Mouse (Mus musculus): ENCODE data around the gene Nudt5.
A peak's percentile ranks its signal among the peaks of the same experiment; 100 is the strongest.

Nudt5 gene

DNA sequence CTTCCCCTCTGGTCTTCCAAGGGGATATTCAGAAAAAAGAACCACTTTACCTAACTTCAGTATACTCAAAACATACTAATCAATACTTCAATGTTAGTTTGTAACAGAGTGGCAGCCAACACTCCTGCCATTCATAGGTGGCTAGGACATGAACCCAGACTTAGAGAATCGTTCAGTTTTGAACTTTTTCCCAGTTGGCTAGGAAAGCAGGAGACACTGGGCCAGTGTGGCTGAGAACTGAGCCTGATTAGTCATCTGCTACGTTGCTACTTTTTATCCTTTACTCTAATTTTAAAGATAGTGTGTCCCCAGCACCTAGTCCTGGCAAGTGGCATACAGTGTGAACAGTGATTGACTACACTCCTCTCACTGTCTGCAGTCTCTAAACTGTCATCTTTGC lies 22.9 kb downstream of the Nudt5 start:
- DNase-seq (ENCODE audit: low spot score), result no peak

DNA sequence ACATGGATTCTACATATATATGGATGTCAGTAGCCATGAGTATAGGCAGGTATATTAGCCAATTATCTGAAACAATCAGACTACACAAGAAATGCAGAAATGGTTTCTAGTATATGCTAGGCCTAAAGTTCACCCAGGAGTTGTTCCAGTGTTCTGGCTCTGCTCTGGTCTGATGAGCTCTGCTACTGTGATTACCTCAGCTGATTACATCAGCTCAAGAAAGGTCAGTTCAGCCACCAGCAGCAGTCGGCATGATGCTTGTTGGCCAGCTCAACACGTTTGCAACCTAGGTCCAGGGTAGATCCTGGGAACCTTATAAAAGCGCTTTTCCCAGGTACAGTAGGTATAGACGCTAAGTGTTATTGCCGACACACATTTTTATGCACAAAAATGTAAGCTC lies 24.9 kb downstream of the Nudt5 start:
- DNase-seq (ENCODE audit: low spot score), result no peak

DNA sequence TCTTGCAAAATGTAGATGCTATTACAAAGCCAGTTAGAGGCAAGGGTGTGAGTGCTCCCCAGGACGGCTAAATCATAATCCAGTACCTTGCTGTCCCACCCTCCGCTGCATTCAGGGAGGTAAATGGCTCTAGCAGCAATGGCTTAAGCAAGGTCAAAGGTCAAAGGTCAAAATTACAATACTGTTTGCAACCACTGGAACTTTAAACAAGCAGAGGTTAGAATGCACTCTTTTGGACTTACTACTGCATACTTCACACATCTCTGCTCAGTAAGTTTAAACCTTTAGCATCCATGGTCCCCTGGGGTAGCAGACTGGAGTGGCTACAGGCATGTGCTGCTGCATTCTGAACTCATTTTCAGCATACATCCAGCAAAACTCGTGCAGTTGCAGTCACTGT lies 32.6 kb downstream of the Nudt5 start:
- no peak for DNase-seq (ENCODE audit: low spot score)

DNA sequence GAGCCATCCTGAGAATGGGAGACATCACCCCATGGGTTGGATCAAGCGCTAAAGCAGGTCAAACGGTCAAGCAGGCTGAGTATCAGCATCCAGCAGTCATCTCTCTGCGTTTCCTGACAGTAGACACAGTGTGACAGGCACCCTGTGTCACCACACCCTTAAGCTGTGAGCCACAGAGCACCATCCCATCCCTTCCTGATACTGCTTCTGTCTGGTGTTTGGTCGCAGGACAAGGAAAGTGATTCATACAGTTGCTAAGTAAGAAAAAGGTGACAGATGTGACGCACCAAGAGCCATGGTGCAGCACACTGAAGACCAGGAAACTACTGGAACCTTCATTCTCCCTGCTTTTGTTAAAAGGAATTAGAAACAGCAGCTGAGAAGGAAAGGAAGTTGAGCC lies 44.0 kb downstream of the Nudt5 start:
- no peak for DNase-seq (ENCODE audit: low spot score)

DNA sequence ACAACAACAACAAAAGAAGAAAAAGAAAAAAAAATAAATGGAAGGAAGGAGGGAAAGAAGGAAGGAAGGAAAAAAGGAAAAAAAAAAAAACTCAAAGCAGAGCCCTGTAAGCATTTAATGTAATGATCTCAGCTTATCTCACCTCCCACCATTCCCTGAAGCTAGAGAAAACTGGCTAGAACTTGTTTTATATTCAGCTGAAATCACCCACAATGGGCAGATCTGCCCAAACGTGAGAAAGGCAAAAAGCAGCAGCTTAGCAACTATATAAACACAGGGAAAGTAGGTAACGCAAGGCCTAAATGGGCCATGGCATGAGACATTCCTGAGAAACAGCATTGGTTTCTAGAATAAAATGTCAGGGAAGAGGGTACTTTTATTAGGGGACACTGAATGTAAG lies 44.6 kb downstream of the Nudt5 start:
- DNase-seq (ENCODE audit: low spot score), result no peak

DNA sequence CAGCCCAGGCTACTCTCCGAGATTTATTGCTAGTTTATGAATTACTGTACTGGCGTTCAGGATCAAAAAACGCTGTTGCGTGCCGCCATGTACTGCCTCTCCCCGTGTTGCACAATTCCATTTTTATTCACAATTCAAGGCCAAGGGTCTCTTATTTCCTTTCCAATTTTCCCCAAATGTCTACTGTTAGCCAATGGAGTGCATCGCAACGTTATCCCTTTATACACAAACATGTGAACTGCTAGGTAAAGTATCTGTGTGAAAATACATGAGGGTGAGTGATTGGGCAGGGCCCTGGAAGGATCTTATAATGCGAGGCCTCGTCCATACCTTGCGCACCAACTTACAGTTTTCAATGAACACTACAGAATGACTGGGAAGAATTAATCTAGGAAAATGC lies 49.5 kb downstream of the Nudt5 start:
- DNase-seq (ENCODE audit: low spot score), result no peak

DNA sequence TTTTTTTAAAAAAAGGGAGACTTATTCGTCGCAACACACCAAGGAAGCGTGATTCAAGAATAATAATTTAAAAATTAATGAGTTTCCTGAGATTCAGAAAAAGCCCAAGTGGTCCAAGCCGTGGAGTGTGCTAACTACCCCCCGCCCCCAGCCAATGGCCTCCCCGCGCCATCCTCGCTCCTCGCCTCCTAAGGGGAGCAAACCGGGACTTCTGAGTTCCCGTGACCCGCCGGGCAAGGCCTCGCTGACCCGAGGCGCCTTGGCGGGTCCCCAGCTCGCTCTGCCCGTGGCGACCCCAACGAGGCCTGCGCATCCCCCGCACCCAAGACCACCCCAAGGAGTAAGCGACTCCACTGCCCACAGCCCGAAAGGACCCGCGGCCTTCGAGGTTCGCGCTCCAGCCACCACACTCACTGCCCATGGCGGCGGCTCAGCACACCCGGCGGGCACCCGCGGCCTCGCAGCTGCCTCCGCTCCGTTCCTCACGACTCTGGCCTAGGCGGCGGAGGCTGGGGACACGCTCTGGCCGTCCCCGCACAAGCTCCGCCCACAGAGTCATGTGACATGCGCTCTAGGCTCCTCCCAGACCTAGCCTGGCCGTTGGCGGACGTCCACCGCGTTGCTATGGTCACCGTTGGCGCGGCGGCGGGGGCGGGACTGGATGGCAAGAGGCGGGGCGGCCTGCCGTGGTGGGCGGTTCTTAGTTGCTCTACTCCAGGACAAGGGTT lies 50.2 kb downstream of the Nudt5 start, which contains the start of gene Sec61a2:
Sec61a2 (minus strand) TSS at position 590 of the 728 bp plus-strand sequence.
- DNase-seq (ENCODE audit: low spot score), result peak; percentile 100

DNA sequence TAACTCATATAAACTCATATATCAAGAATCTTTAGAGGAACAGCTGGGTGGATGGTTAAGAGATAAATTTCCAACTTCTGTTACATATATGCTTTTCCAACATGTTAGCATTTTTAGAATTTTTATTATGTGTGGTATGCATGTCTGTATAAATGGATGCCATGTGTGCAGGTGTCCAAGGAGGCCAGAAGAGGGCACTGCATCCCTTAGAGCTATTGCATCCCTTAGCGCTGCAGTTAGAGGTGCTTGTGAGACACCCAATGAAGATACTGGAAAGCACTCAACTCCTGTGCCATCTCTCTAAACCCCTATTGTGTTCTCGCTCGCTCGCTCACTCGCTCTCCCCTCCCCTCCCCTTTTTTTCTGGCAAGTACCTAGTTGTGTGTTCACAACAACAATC lies 55.3 kb downstream of the Nudt5 start:
- no peak for DNase-seq (ENCODE audit: low spot score)

DNA sequence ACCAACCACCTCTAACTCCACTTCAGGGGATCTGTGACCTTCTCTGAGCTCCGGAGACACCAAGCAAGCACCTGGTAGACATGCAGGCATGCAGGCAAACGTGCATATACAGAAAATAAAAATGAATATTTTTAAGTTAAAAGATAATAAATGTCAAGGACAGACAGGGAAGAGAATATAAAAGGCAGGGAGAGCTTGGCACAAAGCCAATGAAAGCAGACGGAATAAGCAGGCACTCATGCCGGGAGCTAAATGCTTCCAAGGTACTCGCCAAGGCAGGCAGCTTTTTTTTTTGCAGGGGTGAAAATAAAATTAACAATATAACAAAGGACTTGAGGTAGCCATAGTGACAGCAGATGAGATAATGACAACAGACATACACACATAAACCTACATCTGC lies 61.3 kb downstream of the Nudt5 start:
- no peak for DNase-seq (ENCODE audit: low spot score)

DNA sequence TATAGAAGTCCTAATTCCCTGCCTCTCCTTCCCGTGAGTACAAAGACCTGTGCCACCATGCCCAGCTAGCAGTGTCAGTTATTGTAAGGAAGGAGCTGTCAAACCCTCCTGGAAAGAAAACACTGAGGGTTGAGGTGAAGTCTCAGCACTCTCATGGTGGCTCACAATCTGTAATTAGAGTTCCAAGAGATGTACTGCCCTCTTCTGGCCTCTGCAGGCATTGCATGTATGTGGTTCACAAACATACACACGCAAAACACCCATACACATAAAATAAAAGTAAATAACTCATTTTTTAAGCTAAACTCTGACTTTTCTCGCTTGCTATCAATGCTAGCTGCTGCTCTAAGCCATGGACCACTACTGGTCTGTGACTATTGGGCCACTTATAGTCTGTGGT lies 61.8 kb downstream of the Nudt5 start:
- DNase-seq (ENCODE audit: low spot score), result no peak

DNA sequence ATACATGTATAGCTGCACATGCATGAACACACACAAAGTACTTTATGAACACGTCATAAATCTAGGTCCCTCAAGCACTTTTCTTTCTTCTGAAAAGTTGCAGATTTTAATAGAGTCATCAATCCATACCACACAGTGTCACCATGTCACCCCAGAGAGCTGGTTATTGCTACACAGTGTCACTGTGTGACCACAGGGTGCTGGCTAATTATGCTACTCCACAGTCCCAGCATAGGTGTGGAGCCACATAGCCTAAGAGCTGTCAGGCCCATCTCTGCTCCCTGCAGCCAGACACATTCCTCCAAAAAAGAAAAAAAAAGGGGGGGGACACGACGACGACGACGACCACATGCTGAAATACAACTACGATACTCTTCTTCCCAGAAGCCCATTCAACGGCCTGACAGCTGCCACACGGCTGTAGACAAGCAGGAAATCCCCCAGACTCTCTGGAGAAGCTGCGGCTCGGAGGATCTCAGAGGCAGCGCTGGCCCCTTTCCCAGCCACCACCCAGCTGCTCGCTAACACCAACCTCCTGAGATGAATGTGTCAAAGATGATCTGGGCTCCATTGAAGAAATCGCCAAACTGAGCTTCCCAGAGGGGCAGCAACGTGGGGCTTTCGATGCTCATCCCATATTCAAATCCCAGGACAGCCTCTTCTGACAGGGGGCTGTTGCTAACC lies 66.6 kb downstream of the Nudt5 start:
- no peak for DNase-seq (ENCODE audit: low spot score)

Measured in ovary, postnatal 36 days (tissue).